21 mouse cellular contexts compared by ENCODE assay signal in genomic region chr11:114531241-114531765, GRCm38 (mm10).
"Had no signal": no experiment of that assay in that cellular context is flagged by ENCODE, and none has a peak within 500 bp of the region (broad histone marks: within the 10 kb centered on the region; RNA-seq: fewer than 3 reads in every experiment).

No protein-coding gene starts in this region.

- H3K9ac ChIP-seq: intestine, embryonic 15.5 days; kidney, embryonic 15.5 days; limb, embryonic 12.5 days; limb, embryonic 15.5 days; lung, embryonic 14.5 days; midbrain, embryonic 13.5 days; neural tube, embryonic 13.5 days had no signal

- H3K4me3 ChIP-seq: intestine, embryonic 15.5 days; kidney, embryonic 15.5 days; layer of hippocampus, adult 2 months; left cerebral cortex, adult 2 months; limb, embryonic 12.5 days; limb, embryonic 15.5 days; megakaryocyte, embryonic 14.5 days; midbrain, embryonic 13.5 days; myocyte; neural tube, embryonic 13.5 days had no signal

- H3K4me1 ChIP-seq: intestine, embryonic 15.5 days; kidney, embryonic 15.5 days; limb, embryonic 15.5 days had no signal

- H3K36me3 ChIP-seq: intestine, embryonic 15.5 days; kidney, embryonic 15.5 days; limb, embryonic 12.5 days; limb, embryonic 15.5 days; midbrain, embryonic 13.5 days; neural tube, embryonic 13.5 days had no signal

- H3K27me3 ChIP-seq: intestine, embryonic 15.5 days; kidney, embryonic 15.5 days; limb, embryonic 15.5 days; midbrain, embryonic 13.5 days; neural tube, embryonic 13.5 days had no signal

- DNase-seq: kidney, adult 11 months; kidney, adult 8-10 months; kidney, postnatal 14 days; layer of hippocampus, adult 9-11 months; left cerebral cortex, postnatal 4 days; lung, embryonic 14.5 days; thymus, adult 18-20 months; thymus, postnatal 36 days had no signal

- H3K9me3 ChIP-seq: intestine, embryonic 15.5 days; kidney, embryonic 15.5 days; limb, embryonic 15.5 days; midbrain, embryonic 13.5 days; neural tube, embryonic 13.5 days had no signal

- H3K27ac ChIP-seq: intestine, embryonic 15.5 days; kidney, embryonic 15.5 days; layer of hippocampus, adult 2 months; left cerebral cortex, adult 2 months; limb, embryonic 12.5 days; limb, embryonic 15.5 days; macrophage; midbrain, embryonic 13.5 days; neural tube, embryonic 13.5 days had no signal

- H3K4me2 ChIP-seq: intestine, embryonic 15.5 days; kidney, embryonic 15.5 days; limb, embryonic 12.5 days; limb, embryonic 15.5 days; lung, embryonic 14.5 days; midbrain, embryonic 13.5 days; neural tube, embryonic 13.5 days had no signal

- ATAC-seq: intestine, embryonic 15.5 days; lung, postnatal 0 days; midbrain, embryonic 13.5 days; midbrain, embryonic 16.5 days had no signal
